Mouse (Mus musculus) layer of hippocampus, postnatal 25 days (tissue): ENCODE measurements around the gene Gstp2. TPM values are rescaled to one million over a fixed set of nuclear protein-coding genes. Genes with fewer than 3 reads are reported as not detected.
"Not testable (repeated sequence)": the region's sequence is repeated elsewhere in the genome, so short reads cannot be mapped to it uniquely, and the experiment has no call there.

ENCODE experiments used
- DNase-seq, 2 experiments: peaks; one replicate each; pipeline ENCODE4 v3.0.0; 2022; ENCODE audit warnings: mixed read lengths in 2 of 2, low spot score in 1 of 2; ENCODE audit errors: extremely low spot score in 1 of 2
- total RNA-seq, 2 experiments: library from RNA; stranded (reverse); gene quantifications; 2 replicates each; pipeline ENCODE4 v1.2.3; 2021

The Gstp2 gene
- total RNA-seq, 2 experiments from 2014 or later, result 35.5 to 41.9 TPM

GRCm38 (mm10) chr19:4051741-4052515 is 6.1 kb upstream of the Gstp2 start:
- DNase-seq, result peak; percentile 56 to 82

- DNase-seq, result no peak
Measured at GRCm38 (mm10) chr19:4051016-4051415, 5.2 kb upstream of the Gstp2 start.

GRCm38 (mm10) chr19:4049069-4049468 is 3.2 kb upstream of the Gstp2 start:
- DNase-seq, result not testable (repeated sequence)

- peak; percentile 36 to 84 for DNase-seq
Measured at GRCm38 (mm10) chr19:4047859-4048258, 2.0 kb upstream of the Gstp2 start.

GRCm38 (mm10) chr19:4046866-4047254 is 1.0 kb upstream of the Gstp2 start:
- no peak for DNase-seq

- not testable (repeated sequence) for DNase-seq
Measured at GRCm38 (mm10) chr19:4044109-4044508, 1.7 kb downstream of the Gstp2 start.

- DNase-seq, result no peak
Measured at GRCm38 (mm10) chr19:4042124-4042523, 3.7 kb downstream of the Gstp2 start.

- not testable (repeated sequence) for DNase-seq
Measured at GRCm38 (mm10) chr19:4041500-4041899, 4.3 kb downstream of the Gstp2 start.

GRCm38 (mm10) chr19:4040941-4041340 is 4.9 kb downstream of the Gstp2 start:
- DNase-seq, result not testable (repeated sequence)

- DNase-seq, result peak; percentile 81 to 83
Measured at GRCm38 (mm10) chr19:4037788-4038232, 8.0 kb downstream of the Gstp2 start, which contains the start of gene Gstp1. TSS of gene Gstp1 (minus strand) at chr19:4037985.

GRCm38 (mm10) chr19:4037154-4037787 is 8.6 kb downstream of the Gstp2 start:
- DNase-seq, result not testable (repeated sequence)

- no peak for DNase-seq
Measured at GRCm38 (mm10) chr19:4036327-4037045, 9.3 kb downstream of the Gstp2 start.

- DNase-seq, result no peak
Measured at GRCm38 (mm10) chr19:4033742-4034141, 12.1 kb downstream of the Gstp2 start.

- no peak for DNase-seq
Measured at GRCm38 (mm10) chr19:4033298-4033697, 12.5 kb downstream of the Gstp2 start.

- DNase-seq, result no peak
Measured at GRCm38 (mm10) chr19:4032668-4033067, 13.2 kb downstream of the Gstp2 start.

- no peak for DNase-seq
Measured at GRCm38 (mm10) chr19:4027576-4027975, 18.2 kb downstream of the Gstp2 start.

GRCm38 (mm10) chr19:4023185-4023584 is 22.6 kb downstream of the Gstp2 start:
- DNase-seq, result no peak

- DNase-seq, result peak in 1 of 2 experiments; percentile 61
Measured at GRCm38 (mm10) chr19:4018743-4019583, 26.9 kb downstream of the Gstp2 start.

GRCm38 (mm10) chr19:4017921-4018587 is 27.8 kb downstream of the Gstp2 start:
- no peak for DNase-seq

- no peak for DNase-seq
Measured at GRCm38 (mm10) chr19:4015635-4016034, 30.2 kb downstream of the Gstp2 start.
